Mouse (Mus musculus): Measurements from ENCODE around the gene P2rx6.

Gene P2rx6

GRCm38 (mm10) chr16:17561128-17561750 is 446 bp upstream of the P2rx6 start, which contains the start of gene Lrrc74b:
Gene Lrrc74b (minus strand): TSS chr16:17561247.
- DNase-seq (ENCODE audit: low spot score): no peak

- DNase-seq (ENCODE audit: low spot score): no peak
Measured at GRCm38 (mm10) chr16:17563580-17563979, 1.9 kb downstream of the P2rx6 start.

GRCm38 (mm10) chr16:17564221-17564620 is 2.5 kb downstream of the P2rx6 start:
- DNase-seq (ENCODE audit: low spot score): no peak

GRCm38 (mm10) chr16:17564771-17565170 is 3.1 kb downstream of the P2rx6 start:
- no peak for DNase-seq (ENCODE audit: low spot score)

GRCm38 (mm10) chr16:17566186-17566585 is 4.5 kb downstream of the P2rx6 start:
- no peak for DNase-seq (ENCODE audit: low spot score)

GRCm38 (mm10) chr16:17575870-17576824 is 14.5 kb downstream of the P2rx6 start:
- DNase-seq (ENCODE audit: low spot score): no peak

- no peak for DNase-seq (ENCODE audit: low spot score)
Measured at GRCm38 (mm10) chr16:17576825-17577215, 15.1 kb downstream of the P2rx6 start.

GRCm38 (mm10) chr16:17583064-17583463 is 21.4 kb downstream of the P2rx6 start, which contains the start of gene Slc7a4:
Gene Slc7a4 (minus strand): TSS chr16:17583214.
- DNase-seq (ENCODE audit: low spot score): no peak

- no peak for DNase-seq (ENCODE audit: low spot score)
Measured at GRCm38 (mm10) chr16:17584555-17584954, 22.9 kb downstream of the P2rx6 start.

- no peak for DNase-seq (ENCODE audit: low spot score)
Measured at GRCm38 (mm10) chr16:17590731-17591130, 29.0 kb downstream of the P2rx6 start.

GRCm38 (mm10) chr16:17600944-17601562 is 39.4 kb downstream of the P2rx6 start:
- DNase-seq (ENCODE audit: low spot score): peak; percentile 19

- no peak for DNase-seq (ENCODE audit: low spot score)
Measured at GRCm38 (mm10) chr16:17604941-17605340, 43.3 kb downstream of the P2rx6 start.

- DNase-seq (ENCODE audit: low spot score): no peak
Measured at GRCm38 (mm10) chr16:17605684-17606083, 44.0 kb downstream of the P2rx6 start.

- DNase-seq (ENCODE audit: low spot score): no peak
Measured at GRCm38 (mm10) chr16:17611383-17611782, 49.7 kb downstream of the P2rx6 start.

GRCm38 (mm10) chr16:17614740-17615139 is 53.1 kb downstream of the P2rx6 start:
- peak; percentile 30 for DNase-seq (ENCODE audit: low spot score)

GRCm38 (mm10) chr16:17616212-17616611 is 54.5 kb downstream of the P2rx6 start:
- no peak for DNase-seq (ENCODE audit: low spot score)

- DNase-seq (ENCODE audit: low spot score): peak; percentile 19
Measured at GRCm38 (mm10) chr16:17617922-17618565, 56.4 kb downstream of the P2rx6 start.

GRCm38 (mm10) chr16:17619198-17620105 is 57.8 kb downstream of the P2rx6 start, which contains the start of gene Smpd4:
Gene Smpd4 (plus strand): TSS chr16:17619354.
- peak; percentile 87 for DNase-seq (ENCODE audit: low spot score)

- no peak for DNase-seq (ENCODE audit: low spot score)
Measured at GRCm38 (mm10) chr16:17621936-17622335, 60.3 kb downstream of the P2rx6 start.

- peak; percentile 32 for DNase-seq (ENCODE audit: low spot score)
Measured at GRCm38 (mm10) chr16:17625488-17626268, 64.0 kb downstream of the P2rx6 start.
